Mouse (Mus musculus) erythroid progenitor cell, adult 5-6 weeks (primary cell): ENCODE data around the gene Arid1a. TPM values are rescaled to one million over a fixed set of nuclear protein-coding genes. Genes with fewer than 3 reads are reported as not detected.

ENCODE experiments used
- ATAC-seq: replicated peaks from 2 replicates; pipeline ENCODE4 v1.8.0; 2016; ENCODE audit warnings: moderate number of reproducible peaks, mild to moderate bottlenecking, moderate TSS enrichment, inconsistent platforms; ENCODE audit not compliant: poor library complexity, low FRiP score, severe bottlenecking
- total RNA-seq, 2 experiments: library from RNA; stranded (forward) in 1 of 2; stranded (reverse) in 1 of 2; fragments of 150-400 nt in 1 of 2; fragments of 186-747, 209-891 nt in 1 of 2; gene quantifications; 2 replicates each; pipeline versions ENCODE4 v1.2.3 to v1.2.4; 2015 to 2017; ENCODE audit warnings: low replicate concordance in 2 of 2

The Arid1a gene
- total RNA-seq, 2 experiments from 2014 or later, result 65.8 to 69.1 TPM

DNA sequence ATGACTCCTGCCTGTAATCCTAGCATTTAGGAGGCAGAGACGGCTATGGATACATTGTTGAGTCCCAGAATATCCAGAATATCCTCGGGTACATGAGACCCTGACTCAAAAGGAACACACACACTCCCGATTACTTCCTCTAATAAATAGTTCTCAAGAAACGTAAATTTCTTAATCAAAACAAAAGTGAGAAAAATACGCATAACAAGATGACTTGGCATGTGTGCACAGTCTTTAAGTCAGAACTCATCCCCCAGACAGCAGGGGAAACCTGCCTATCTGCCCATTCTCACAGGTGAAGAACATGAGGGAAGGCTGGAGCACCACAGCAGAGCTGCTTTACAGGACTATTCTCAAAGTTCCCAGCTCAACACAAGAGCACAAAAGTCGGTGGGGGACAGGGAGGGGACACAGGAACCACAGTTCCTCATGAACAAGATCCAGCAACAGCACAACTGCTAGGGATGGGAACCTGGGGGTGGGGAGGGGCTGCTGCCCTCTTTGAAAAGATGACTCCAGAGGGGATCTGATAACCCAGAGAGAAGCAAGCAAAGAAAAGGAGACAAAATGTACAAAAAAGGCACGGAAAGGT lies 6.3 kb downstream of the Arid1a start:
- no peak for ATAC-seq

DNA sequence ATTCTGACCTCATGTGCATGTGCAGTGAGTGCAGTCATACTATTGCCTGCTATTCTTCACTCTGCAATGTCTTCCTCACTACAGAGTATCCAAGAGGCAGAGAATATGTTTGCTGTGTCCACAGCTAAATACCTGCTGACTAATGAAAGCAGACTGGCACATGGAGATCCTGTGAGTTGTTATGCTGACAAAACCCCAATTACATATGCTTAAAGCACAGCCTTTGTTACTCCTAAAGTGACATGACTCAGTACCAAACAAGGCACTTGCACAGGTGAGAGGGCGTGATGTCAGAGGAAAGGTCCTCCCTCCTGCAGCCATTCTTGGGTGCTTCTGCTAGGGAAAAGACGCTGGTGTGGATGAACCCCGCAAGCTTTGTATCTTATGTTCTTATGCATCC lies 21.3 kb downstream of the Arid1a start:
- ATAC-seq, result no peak

DNA sequence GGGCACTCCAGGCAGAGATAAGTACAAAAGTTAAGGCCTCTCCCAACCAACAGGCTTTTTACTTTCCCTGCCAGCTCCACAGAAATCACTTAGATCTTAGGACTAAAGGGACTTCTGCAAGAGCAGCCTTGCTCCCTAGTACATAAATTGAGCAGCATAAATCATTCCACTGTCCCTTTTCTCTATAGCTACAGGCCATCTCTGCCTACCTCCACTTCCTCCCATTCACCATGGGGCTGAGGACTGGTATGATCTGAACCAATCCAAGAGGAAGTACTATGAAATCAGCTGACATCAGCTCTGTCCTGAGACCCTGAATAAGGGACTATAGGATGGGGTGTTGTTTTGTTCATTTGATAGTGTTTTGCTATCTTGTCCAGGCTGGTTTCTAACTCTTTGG lies 26.4 kb downstream of the Arid1a start:
- no peak for ATAC-seq

DNA sequence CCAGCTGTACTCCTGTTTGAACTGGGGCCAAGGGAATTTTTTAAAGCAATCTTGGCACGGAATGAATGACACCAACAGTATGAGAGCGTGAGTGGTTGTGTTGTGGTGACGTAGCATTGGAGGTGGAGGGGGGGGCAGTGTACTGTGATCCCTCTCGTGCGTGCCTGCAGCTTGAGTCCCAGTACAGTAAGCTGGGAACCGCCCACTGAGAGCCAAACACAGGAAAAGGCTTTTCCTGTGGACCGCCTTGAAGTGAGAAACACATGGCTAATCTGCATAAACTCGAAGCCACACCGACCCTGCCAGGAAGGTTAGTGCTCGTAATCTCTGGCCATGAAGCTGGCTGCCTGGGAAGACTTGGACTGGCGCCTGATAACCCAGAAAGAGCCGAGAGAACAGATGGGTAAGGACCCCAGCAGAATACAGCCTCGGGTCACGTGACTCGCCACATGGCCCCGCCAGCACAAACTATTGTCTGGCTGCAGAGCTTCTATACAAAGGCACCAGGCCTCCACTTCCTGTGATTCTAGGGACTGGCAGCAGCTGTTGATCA lies 27.0 kb downstream of the Arid1a start:
- peak; percentile 44 for ATAC-seq

DNA sequence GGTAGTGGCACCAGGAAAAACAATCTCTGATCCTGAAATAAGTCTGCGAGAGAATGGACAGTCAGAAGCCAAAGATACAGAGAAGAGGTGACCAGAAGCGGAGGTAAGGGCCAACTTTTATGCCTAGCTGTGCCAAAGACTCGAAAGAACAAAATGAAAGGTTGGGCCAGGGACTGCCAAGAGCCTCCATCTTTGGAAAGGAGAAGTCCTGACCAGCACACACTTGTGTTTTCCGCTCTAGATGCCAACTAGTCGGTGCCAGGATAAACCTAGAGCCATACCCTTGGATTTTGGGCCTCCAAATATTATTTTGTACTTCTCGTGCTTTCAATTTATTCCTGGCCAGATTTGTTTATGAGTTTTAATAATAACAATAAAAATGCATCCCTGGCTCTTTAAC lies 27.6 kb downstream of the Arid1a start:
- no peak for ATAC-seq

DNA sequence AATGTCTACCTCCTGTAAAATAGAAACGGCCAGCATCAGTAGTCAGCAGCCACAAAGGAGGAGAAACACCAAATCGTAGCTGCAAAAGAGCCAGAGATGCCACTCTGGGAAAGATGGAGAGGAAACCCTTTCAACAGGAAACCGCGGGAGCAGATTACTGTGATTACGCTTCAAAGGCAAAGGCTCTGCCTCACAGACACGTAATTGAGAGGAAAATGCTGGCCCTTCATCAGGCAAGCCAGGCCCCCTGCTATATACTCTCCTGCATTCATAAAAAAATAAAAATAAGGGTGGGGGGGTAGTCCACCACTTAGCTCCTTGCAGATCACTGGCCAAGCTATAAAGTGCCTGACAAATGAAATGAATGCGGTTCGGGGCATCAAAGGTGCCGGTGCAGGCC lies 28.3 kb downstream of the Arid1a start:
- ATAC-seq, result no peak

DNA sequence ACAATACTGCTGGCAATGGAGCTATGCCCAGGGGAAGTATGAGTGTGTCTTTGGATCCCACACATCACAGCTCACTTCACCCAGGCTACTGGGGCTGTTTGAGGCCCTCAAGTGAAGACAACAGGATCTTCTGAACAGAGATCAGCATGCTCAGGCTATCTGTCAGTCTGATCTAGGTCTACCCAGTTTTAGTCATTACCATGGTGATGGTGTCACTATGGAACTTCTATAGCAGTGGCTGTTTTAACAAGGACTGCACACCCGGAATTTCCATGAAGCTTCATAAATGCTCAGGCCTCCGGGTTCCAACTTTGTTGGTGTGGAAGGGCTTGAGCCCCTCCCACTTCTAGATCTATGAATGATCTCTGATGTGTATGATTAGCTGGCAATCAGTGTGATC lies 30.9 kb downstream of the Arid1a start:
- ATAC-seq, result no peak

DNA sequence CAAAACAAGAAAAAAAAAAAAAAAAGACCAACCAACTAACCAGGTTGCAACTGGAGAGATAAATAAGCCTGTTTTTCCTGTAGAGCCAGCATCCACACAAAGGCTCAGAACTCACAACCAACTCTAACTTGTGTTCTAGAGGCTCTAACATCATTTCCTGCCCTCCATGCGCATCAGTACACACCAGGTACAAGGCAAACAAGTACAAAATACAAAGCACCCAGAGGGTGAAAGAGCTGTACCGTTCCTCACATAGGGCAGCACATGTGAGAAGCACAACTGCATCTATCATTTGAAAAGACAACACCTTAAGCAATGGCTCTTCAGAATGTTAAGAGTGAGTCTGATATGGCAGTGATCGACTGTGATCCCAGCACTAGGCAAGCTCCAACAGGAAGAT lies 36.8 kb downstream of the Arid1a start:
- no peak for ATAC-seq

DNA sequence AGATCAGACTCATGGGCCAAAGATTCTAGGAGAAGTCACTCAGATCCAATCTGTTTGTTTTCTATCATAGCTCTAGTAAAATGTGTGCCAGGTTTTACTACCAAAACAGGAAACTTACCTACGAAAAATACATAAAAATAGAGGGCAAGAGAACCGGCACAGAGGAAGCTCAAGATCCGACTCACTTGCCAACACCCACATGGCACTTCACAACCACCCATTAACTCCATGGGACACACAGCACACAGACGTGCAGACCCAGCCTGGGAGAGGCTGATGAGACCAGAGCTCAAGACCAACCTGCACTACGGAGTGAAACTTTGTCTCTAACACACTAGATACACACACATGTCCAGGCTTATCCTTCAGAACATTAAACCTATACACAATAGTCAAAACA lies 43.8 kb downstream of the Arid1a start:
- no peak for ATAC-seq

DNA sequence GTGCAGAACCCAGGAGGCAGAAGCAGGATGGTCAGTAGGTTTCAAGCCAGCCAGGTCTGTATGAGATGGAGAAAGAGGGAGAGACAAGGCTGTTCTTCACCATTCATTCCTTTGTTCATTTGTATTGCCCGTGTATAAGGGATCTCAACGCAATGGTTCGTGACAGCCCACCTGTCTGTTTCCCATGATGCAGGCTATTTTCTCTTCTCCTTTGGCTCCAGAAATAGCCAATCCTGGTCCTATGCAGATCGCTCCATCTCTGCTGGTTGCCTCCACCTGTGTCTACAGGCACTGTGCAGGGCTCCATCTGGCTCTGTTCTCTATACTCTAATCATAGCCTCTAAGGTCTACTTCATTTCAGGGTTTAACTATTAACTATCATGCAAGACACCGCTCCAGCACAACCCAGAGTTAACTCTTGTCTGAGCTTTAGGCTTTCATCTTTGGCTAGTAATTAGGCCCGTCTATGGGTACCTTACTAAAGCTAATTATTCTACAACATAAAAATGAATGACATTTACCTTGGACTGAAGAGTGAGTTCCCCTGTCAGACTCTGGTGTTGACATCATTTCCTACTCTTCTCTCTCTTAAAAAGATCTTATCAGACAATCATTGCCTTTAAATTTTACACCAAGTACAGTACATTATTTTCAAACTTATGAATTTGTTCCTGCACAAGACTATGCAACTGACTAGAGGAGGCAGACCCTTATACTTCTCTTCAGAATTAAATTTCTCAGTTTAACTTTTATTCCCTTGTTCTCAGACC lies 45.1 kb downstream of the Arid1a start:
- ATAC-seq, result no peak

DNA sequence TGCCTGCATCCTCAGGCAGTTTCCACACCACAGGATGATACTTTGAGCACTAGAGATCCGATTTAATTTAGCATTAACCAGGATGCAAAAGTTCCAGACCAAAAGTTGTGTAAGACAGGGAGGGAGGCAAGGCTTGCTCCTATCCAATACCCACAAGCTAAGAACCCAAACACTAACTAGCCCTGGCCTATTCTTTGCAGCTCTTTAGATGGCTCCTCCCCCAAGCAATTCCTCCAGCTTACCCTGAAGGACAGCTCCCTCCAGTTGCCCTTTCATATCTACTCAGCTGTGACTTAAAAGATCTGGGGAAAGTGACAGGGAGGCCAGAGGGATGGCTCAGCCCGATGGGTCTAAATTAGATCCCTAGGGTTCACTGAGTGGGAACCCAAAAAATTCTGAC lies 47.2 kb downstream of the Arid1a start:
- no peak for ATAC-seq

DNA sequence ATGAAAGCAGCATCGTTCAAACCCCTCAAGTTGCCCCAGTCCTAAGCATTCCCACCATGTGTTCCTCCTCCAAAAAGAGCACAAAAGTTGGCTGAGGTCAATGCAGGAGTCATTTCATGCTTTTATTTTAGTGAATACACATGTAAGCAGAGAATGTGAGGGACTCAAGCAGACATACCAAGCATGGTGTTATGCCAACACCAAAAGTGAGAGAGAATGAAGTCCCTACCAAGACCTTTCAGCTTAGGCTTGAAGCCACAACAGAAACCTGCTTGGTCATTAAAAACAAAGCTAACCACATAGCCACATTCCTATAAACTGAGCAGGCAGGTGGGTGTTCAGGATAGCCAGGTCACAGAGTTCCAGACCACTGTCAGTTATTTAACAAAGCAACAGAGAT lies 49.1 kb downstream of the Arid1a start:
- ATAC-seq, result no peak

DNA sequence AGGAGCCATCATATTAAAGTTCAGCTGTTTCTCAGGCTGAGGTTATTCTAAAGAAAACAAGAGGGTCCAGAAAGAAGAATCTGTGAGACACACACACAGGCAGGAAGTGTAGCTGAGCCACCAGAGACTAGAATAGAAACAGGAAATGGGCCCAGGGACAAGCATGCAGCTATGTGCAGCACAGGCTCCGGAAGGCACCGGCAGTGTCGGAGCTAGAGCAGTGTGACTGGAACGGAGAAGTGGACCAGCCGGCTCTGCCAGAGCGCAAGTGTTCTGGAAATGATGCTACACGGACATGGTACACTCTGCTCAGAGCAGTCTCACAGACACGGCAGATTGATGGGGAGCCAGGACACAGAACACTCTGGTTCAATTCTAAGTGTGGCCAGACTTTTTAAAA lies 49.6 kb downstream of the Arid1a start:
- ATAC-seq, result no peak

DNA sequence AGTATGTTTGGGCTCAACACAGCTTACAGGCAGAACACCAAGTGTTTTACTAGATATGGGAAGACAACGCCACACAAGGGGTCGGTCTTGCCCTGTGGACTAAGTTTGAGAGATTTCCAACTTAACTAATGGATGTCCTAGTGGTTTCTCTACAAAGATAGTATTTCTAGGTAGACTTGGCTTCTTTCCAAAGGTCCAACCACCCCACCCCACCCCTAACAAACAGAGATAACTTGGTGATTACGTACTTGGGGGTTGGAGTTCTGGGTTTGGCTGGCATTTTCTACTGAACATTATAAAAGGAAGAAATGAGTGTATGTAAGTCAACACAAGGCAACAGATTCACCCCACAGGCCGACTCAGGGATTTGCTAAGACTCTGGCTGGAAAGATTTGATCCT lies 51.5 kb downstream of the Arid1a start:
- ATAC-seq, result no peak

DNA sequence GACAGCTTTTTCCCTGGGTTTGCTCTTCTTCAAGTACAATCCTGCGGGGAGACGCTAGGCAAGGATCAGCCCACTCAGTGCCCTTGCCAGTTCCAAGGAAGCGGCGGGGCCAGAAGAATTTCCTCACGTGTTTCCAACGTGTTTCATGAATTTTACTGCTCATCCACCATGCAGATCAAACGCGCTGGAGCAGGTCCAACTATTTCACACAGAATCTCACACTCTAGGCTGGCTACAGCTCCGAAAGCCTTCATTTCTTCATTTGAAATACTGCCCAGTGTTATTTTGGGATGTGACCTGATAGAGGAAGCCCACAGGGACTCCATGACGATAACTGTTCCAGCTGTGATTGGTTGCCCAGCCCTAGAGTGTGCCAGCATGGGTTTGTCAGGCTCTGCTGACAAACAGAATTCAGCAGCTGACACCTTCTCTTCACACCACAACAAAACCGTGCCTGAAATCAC lies 55.6 kb downstream of the Arid1a start:
- ATAC-seq, result no peak

DNA sequence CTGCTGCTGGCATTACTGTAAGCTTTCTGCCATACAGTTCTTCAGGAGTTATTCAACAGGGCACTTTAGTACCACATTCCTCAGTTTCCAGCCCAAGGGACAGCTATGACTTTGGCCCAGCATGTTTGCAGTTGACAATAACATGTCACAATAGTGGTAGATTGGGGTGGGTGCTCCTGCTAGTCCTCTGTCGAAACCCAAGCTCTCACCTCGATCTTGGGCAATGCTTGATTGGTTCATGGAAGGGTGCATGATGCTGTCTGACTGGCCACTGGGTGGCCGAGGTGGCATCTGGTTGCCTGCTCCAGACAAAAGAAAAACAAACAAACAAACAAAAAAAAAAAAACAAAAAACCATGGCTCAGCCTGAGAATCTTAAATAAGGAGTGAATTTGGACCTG lies 61.2 kb downstream of the Arid1a start:
- no peak for ATAC-seq

DNA sequence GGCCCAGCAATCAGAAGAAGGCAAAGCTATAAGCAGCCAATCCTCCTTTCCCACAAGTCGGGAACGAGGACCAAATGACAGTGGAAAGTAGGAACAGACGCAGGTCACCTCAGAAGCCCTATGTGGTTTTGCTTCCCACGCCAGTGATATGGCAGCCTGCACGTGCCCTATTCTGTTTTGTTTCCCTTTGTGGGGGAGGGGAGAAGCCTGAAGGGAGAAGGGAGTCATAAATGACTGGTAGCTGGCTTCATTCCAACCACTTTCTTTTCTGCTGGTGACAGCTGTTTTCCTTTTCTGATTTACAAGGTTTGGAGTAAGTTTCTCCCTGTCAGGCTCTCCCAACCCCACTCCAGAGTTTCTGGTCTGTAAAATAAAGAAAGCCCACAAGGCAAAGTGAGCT lies 66.3 kb downstream of the Arid1a start:
- no peak for ATAC-seq

DNA sequence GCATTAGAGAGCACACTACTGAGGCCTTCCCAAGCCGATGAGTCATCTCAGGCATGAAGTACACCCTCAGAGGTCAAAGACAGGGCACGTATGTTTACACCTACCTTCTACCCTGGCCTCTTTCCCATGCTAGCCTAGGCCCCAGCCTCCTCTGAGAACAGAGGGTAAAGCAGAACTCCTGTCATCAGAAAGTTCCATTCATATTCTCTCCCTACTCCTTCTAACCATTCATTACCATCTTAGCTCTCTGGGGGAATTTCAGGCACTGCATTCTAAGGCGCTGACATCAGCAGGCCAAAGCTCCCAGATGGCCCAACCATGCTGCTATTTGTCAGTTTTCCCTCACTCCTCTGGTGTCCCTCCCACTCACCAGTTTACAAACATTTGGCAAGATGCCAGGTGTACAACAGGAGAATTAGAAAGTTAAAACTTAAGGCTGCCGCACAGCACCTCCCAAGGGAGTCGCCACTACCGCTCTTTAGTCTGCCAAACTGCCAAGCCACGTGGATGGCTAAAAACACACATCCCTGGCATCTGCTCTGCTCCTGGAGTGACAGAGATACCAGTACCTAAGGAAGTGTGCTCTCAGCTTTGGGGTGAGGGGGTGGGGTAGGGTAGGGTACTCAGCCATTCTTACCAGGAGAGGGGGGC lies 68.0 kb downstream of the Arid1a start:
- ATAC-seq, result no peak

DNA sequence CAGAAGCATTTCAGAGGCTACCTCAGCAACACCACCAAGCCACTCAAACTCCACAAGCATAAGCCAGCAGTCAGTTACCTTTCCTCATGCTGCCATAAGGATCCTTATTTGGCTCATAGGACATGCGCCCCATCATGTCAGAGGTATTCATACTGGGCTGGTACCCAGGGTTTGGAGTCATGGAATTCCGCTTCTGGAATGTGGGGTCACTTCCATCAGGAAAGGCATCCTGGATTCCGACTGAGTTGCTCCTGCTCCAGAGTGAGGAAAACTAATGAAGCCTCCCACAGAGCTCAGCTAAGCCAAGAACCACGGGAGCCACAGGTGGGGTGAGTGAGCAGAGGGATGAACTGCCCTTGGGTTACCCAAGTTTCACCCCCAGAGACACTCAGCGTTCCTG lies 69.4 kb downstream of the Arid1a start:
- no peak for ATAC-seq

DNA sequence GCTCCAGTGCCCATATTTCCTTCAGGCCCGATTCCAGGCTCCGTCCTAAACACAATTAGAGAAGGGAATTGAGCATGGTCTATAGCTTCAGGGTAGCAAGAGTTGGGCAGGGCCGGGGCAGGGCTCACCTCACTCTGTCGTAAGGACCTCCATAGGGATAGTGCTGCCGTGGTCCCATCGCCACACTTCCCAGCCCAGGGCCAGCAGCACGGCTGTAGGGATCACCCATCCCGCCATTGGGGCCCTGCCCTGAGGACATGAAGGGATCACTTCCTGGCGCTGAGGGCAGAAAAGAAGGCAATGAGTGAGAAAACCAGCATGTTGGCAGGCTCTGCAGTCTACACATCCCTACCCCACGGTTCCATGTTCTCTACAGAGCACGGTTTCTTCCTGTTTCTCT lies 70.1 kb downstream of the Arid1a start:
- ATAC-seq, result no peak

DNA sequence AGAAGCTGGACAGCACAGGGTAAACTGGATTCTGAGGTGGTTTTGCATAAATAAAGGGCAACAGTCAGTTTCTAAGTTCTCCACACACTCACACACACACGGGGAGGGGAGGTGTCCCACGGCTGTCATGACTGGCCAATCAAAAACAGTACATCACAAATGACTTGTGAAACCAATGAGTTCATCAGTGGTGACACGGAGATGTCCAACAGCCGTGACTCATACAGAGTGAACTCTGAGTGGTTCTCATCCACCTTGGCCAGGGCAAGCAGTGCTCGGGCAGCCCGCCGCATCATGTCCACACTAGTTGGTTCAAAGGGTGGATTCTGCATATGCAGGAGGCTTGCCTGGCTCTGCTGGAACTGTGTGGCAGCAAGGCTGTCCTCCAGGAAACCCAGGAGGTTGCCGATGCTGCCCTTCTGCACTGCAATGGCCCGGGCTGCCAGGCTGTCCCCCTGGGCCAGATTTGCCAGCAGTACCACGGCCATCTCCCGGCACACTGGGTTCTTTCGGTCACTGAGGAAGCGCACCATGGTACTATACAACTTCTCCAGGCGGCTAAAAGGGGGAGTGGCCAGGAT lies 76.3 kb downstream of the Arid1a start:
- no peak for ATAC-seq
